In the genomic region with DNA sequence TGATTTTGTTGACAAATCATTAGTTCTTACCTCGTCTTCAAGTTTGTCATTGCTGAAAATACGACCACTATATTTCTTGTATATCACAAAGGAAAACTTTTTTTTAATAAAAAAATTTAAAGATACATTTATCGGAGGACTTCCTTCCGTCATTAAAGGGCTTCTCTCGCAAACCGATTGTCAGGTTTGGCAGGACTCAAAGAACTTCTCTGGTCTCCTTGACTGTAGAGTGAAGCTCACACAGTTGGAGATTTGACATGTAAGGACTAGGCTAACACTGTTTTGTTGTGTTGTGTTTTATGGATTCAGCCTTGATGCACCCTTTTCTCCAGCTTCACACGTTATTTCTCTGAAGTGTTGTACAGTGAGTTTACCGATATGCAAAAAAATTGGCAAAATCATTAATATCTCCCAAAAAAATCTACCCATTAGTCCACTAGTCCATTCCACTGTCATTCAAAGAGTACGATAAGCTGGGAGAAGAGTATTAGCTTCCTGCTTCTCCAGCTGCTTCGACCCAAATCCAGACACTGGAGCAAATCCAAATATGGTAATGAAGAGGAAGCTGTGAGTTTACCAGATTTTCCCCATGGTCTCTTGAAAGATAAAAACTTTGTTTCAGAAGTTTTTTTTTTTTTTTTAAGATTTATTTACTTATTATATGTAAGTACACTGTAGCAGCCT, we compare ENCODE assay signal across 8 mouse cellular contexts. TPM values are rescaled to one million over a fixed set of nuclear protein-coding genes. Genes with fewer than 3 reads are reported as not detected.
DNase-seq lines count a peak whose midpoint lies in the region; ATAC-seq and TF ChIP-seq lines count a peak whose summit lies in the region.

Appl1 (minus strand) TSS at position 127 of the 684 bp plus-strand sequence.

- peak within 1 kb of the TSS; percentile 97 for H3K27ac ChIP-seq in hindbrain, postnatal 0 days
- H3K27ac ChIP-seq in macrophage = peak within 1 kb of the TSS; percentile 31

- WGBS in hindbrain, postnatal 0 days = 35% methylated on average over 10 of the region's 10 CpGs
- WGBS in macrophage (ENCODE audit: missing documents) = 18% methylated on average over 10 of the region's 10 CpGs

- ATAC-seq in hindbrain, postnatal 0 days = no peak

- no peak for DNase-seq in layer of hippocampus, adult 8-10 months (ENCODE audit: low spot score in 2 of 2)
- DNase-seq in layer of hippocampus, adult 9-10 months (ENCODE audit: low spot score) = no peak
- no peak for DNase-seq in adrenal gland, adult 8-10 months
- no peak for DNase-seq in gastrocnemius, postnatal 10 days
- peak; percentile 42 for DNase-seq in hindbrain, postnatal 0 days (ENCODE audit: low spot score)
- no peak for DNase-seq in right cerebral cortex, postnatal 14 days
- no peak for DNase-seq in kidney, postnatal 14 days

- no peaks in the 10 kb centered on the region for H3K27me3 ChIP-seq in hindbrain, postnatal 0 days (ENCODE audit: insufficient read depth, low read length)

- TF ChIP-seq CTCF in hindbrain, postnatal 0 days (IDR thresholded peaks at IDR 0.05; ENCODE audit: low read depth) = no peak

- no peaks in the 10 kb centered on the region for H3K36me3 ChIP-seq in hindbrain, postnatal 0 days (ENCODE audit: insufficient read depth, low read length)
- H3K36me3 ChIP-seq in macrophage (ENCODE audit: inconsistent target) = no peaks in the 10 kb centered on the region

- H3K4me3 ChIP-seq in hindbrain, postnatal 0 days (ENCODE audit: low read length) = peak within 1 kb of the TSS; percentile 96
- H3K4me3 ChIP-seq in macrophage (ENCODE audit: inconsistent target) = peak within 1 kb of the TSS; percentile 65

- H3K9ac ChIP-seq in hindbrain, postnatal 0 days (replicated peaks; ENCODE audit: low read length) = peak within 1 kb of the TSS; percentile 97

- H3K4me1 ChIP-seq in hindbrain, postnatal 0 days (ENCODE audit: insufficient read depth, low read length) = peaks cover 5% of the 10 kb centered on the region; the same call in 1 of the 2 replicates

- peak within 1 kb of the TSS; percentile 77 for H3K4me2 ChIP-seq in hindbrain, postnatal 0 days (ENCODE audit: low read depth, low read length)

- peaks cover 37% of the 10 kb centered on the region for H3K79me2 ChIP-seq in macrophage (ENCODE audit: inconsistent target)

- H3K9me3 ChIP-seq in hindbrain, postnatal 0 days (ENCODE audit: low read length) = no peaks in the 10 kb centered on the region

RNA-seq across cellular contexts. Expression of gene Appl1, which starts in this region (rescaled TPM):
- 10 to 100 TPM; 53.9 to 70.2 (median 62.1) TPM for total RNA-seq in layer of hippocampus, adult 8-10 months (2022)
- total RNA-seq in adrenal gland, adult 8-10 months (2022) = 10 to 100 TPM; 28.7 to 94.6 (median 58.6) TPM
- 10 to 100 TPM; 19.0 to 28.3 TPM for total RNA-seq in gastrocnemius, postnatal 10 days (2021)
- total RNA-seq in hindbrain, postnatal 0 days (2014; rRNA removed) = 33.0 and 35.1 TPM in 2 replicates
- 64.0 and 64.7 TPM in 2 replicates for polyA plus RNA-seq in hindbrain, postnatal 0 days (2015; fragmentation: Nextera tagmentation; extraction: Ambion mirVana)
- 100 to 1,000 TPM in 8 of 26 experiments, 10 to 100 TPM in 18; 49.3 to 326 (median 80.6) TPM for total RNA-seq in macrophage (2018; cell fraction: chromatin; rRNA removed)
- total RNA-seq in macrophage (2018; cell fraction: cytosol; rRNA removed) = 10 to 100 TPM; 13.3 to 31.5 (median 19.2) TPM
- 100 to 1,000 TPM in 4 of 26 experiments, 10 to 100 TPM in 22; 27.7 to 142 (median 49.4) TPM for total RNA-seq in macrophage (2018; cell fraction: nucleus; rRNA removed)
- polyA plus RNA-seq in macrophage (2018) = 13.9 to 18.6 TPM (median 15.8 TPM) in 3 replicates
